Mouse (Mus musculus) c-Kit-negative CD71-positive TER-119-positive erythroid progenitor cells, embryonic 14.5 days (primary cell): ENCODE results near the gene Arhgef28.

Source experiments
- DNase-seq: peaks from one replicate; pipeline ENCODE4 v3.0.0-alpha.2; 2013; ENCODE audit warnings: low read depth, low spot score

The Arhgef28 gene

DNA sequence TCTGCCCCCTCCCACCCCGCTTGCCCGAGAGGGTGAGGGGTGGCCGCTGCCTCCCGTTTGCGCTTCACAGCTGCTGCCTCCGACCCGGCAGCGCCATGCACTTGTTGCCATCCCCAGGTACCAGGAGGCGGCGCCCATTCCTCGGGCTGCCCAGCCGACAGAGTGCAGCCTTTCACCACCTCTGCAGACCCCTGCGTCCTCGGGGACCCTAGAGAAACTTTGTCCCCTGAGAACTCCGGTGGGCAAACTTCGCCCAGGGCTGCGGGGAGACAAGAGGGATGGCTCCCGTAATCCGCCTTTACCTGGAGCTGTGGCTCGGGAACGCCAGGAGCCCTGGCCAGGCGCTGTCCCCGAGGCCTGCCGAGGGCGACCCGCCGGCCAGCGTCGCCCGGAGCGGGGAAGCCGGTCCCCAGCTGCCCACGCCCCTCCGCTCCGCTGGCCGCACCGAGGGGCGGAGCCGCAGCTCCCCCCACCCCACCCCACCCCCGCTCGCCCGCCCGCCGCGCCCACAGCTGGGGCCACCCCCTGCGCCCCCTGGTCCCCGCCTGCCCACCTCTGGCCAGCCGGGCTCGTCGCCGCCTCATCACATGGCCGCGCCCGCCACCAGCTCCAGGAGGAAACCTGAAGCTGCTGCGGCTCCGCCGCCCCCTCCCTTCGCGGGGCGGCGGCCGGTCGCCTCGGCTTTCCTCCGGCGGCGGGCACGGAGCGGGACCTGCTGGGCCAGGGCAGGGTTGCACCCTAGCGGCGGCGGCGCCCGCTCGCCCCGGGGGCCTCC is at the start of gene Arhgef28:
TSS of gene Arhgef28 (minus strand) at position 669 of the 775 bp plus-strand sequence.
- DNase-seq, result no peak

GRCm38 (mm10) chr13:98254921-98255320 is 48.7 kb upstream of the Arhgef28 start:
- no peak for DNase-seq

GRCm38 (mm10) chr13:98249594-98249993 is 43.4 kb upstream of the Arhgef28 start:
- DNase-seq, result no peak

- DNase-seq, result no peak
These were observed 39.1 kb upstream of the Arhgef28 start for GRCm38 (mm10) chr13:98245386-98245785.

GRCm38 (mm10) chr13:98244571-98245350 is 38.5 kb upstream of the Arhgef28 start:
- DNase-seq, result no peak

GRCm38 (mm10) chr13:98241531-98242282 is 35.5 kb upstream of the Arhgef28 start:
- DNase-seq, result no peak

GRCm38 (mm10) chr13:98239978-98240641 is 33.9 kb upstream of the Arhgef28 start:
- DNase-seq, result no peak

- no peak for DNase-seq
These were observed 29.2 kb upstream of the Arhgef28 start for GRCm38 (mm10) chr13:98235451-98235850.

GRCm38 (mm10) chr13:98230511-98230910 is 24.3 kb upstream of the Arhgef28 start:
- no peak for DNase-seq

- DNase-seq, result no peak
These were observed 20.0 kb upstream of the Arhgef28 start for GRCm38 (mm10) chr13:98226225-98226624.

GRCm38 (mm10) chr13:98222848-98223247 is 16.6 kb upstream of the Arhgef28 start:
- DNase-seq, result no peak

GRCm38 (mm10) chr13:98210137-98210536 is 3.9 kb upstream of the Arhgef28 start:
- no peak for DNase-seq

DNA sequence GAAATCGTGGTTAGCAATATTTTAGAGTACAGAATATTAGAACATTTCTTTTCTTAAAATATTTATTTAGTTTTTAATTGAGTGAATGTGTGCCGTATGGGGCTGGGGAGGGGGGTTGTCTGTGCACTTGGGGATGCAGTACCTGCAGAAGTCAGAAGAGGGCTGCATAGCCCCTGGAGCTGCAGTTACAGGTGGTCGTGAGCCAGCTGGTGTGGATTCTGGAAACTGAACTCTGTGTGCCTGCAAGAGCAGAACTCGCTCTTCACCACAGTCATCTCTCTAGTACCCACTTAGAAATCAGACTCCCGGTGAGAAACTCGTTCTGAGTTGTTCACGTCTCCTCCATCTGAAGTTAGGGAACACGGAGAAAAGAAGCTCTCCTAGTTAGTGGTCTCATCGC is 2.6 kb upstream of the Arhgef28 start:
- DNase-seq, result no peak

DNA sequence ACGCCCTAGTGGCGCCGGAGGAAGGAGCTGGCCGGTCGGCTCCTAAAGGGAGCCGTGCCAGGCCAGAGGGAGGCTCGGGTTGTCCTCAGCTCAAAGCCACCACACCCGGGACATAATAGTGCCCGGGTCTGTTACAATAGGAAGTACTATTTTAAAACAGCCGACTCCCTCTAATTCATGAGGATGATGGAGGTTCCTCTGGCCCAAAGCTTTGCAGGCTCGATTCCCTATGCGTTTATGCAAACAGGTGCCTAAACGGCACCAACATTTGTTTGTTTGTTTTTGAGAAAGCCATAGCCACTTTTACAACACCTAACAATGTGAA is 269 bp upstream of the Arhgef28 start:
- no peak for DNase-seq

DNA sequence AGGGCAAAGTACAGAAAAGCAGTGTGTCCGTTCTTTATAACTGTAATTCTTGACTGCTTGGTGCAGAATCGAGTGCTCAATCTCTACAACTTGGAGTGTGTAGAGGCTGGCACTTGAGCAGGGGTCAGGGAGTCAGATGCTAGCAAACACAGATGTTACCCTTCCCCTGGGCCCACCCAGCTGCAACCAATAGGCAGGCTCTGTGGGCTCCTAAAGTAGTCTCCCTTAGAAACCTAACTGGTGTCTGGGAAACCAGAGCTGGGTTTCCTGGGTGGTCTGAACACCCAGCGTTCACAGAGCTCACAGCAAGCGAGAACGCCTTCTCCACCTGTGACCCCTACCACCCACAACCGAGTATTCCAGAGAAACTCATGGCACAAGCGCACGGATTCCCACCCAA is 1.1 kb downstream of the Arhgef28 start:
- no peak for DNase-seq

DNA sequence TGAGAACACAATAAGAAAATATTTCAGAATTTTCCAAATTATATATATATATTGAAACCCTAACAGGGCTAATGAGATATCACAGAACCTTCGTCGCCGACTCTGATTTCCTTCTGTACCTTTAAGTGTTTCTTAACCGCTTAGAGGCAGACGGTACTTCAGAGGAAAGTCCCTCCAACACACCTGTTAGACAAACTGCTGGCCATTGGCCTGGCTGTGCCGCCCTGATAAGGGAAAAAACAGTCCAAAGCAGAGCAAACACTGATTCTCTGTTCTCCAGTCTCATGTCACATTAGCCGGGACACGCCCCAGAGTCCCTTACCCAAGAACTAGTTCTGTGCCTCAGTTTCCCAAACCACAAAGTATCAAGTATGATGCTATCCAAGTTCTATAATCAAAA is 1.9 kb downstream of the Arhgef28 start:
- DNase-seq, result no peak

DNA sequence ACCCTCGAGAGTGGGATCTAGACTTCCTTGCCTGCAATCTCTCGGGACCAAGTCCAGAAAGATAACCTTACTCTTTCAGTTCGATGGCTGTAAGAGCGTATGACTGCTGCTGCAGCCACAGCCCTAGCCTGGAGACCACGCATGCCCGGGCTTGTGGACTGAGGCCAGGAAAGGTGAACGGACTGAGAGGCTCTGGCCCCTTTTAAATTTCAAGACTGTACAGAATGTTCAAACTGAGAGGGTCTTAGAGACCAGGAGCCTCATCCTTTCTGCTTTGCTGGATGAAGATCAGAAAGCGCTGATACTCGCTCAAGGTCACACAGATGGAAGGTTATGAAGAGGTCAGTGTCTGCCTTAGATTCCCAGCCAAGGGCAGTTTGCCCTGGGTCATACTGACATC is 4.8 kb downstream of the Arhgef28 start:
- no peak for DNase-seq

DNA sequence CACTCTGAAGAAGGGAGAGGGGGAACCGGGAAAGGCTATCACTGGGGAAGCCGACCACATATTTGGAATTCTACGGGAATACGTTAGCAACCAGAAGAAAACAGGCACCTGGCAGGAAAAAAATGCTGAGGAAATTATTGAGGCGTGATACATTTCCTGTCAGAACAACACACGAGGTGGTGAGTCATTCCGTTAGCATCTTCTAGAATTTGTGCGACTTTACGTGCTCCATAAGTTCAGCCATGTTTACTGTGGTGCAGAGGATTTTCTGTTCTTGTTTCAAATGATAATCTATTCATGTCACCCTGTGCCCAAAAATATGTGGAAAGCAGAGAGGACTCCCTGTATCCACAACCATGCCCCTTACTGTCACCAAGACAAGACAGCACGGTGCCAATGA is 13.6 kb downstream of the Arhgef28 start:
- no peak for DNase-seq

- DNase-seq, result no peak
These were observed 17.7 kb downstream of the Arhgef28 start for GRCm38 (mm10) chr13:98188500-98188899.

DNA sequence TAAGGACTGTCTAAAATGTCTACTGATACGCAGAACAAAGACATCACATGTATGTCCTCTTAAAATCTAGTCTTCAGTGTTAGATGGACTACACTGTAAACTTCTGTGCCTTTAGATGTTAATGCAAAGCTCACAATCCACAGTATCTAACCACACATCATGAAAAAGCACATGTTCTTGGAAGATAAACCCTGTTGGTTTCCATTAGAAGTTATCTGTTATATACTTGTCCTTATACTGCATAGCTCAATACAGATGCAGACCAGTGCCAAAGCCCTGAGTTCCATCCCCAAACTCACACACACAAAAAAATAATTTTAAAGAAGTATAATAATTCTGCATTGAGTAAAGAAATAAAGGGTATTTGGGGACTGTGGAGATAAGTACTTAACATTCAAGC is 18.3 kb downstream of the Arhgef28 start:
- peak; percentile 15 for DNase-seq

DNA sequence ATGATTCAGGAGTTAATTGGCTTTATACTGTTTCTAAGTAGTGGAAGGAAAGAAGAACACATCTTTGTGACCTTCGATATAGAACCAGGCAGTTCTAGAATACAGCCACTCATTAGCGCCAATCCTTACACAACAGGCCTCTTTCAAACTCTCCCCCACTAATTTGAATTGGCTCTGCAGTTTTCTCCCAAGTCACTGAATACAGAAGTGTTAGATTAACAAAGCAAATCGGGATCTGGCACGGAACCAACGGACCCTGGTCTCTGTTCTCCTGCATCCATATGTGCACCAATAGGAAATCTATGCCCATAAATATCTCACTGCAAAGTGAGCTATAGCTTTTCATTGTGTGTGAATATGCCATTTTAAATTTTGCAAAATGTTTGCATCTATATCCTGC is 20.1 kb downstream of the Arhgef28 start:
- no peak for DNase-seq

- DNase-seq, result no peak
These were observed 21.6 kb downstream of the Arhgef28 start for GRCm38 (mm10) chr13:98184632-98185031.
